13 mouse cellular contexts compared by ENCODE assay signal in genomic region chr3:100429667-100430066, GRCm38 (mm10). TPM values are rescaled to one million over a fixed set of nuclear protein-coding genes. Genes with fewer than 3 reads are reported as not detected.
A peak's percentile ranks its signal among the peaks of the same experiment; 100 is the strongest.
DNase-seq lines count a peak whose midpoint lies in the region; ATAC-seq and TF ChIP-seq lines count a peak whose summit lies in the region.
"Had no signal": no experiment of that assay in that cellular context is flagged by ENCODE, and none has a peak within 500 bp of the region (broad histone marks: within the 10 kb centered on the region; RNA-seq: fewer than 3 reads in every experiment).

No protein-coding gene starts in this region.

- no peak overlapping the region for H3K9ac ChIP-seq in kidney, embryonic 15.5 days
- no peak overlapping the region for H3K9ac ChIP-seq in MEL (ENCODE audit: control insufficient read depth, low read depth, low read length, poor library complexity, severe bottlenecking)
- H3K9ac ChIP-seq: heart, embryonic 15.5 days had no signal

- TF ChIP-seq RAD21 in MEL (IDR thresholded peaks at IDR 0.05; ENCODE audit: low read depth, low read length), result no peak

- H3K4me1 ChIP-seq in kidney, embryonic 15.5 days, result no peaks in the 10 kb centered on the region
- H3K4me1 ChIP-seq in MEL (ENCODE audit: control insufficient read depth in 1 of 2, insufficient read depth in 2 of 2, low read length in 2 of 2), result peaks cover 0 to 12% of the 10 kb centered on the region in 2 experiments; a peak in 2 of 4 replicates
- H3K4me1 ChIP-seq: heart, embryonic 15.5 days had no signal

- H3K27ac ChIP-seq in kidney, embryonic 15.5 days, result no peak overlapping the region
- no peak overlapping the region for H3K27ac ChIP-seq in MEL (ENCODE audit: control insufficient read depth, low read depth, low read length)
- H3K27ac ChIP-seq: heart, embryonic 15.5 days had no signal

- no peak overlapping the region for H3K4me3 ChIP-seq in kidney, embryonic 15.5 days (replicated peaks)
- no peak overlapping the region for H3K4me3 ChIP-seq in MEL (ENCODE audit: control insufficient read depth in 1 of 2, insufficient read depth in 1 of 2, low read depth in 2 of 2, low read length in 2 of 2)
- H3K4me3 ChIP-seq: heart, embryonic 15.5 days had no signal

- WGBS in kidney, embryonic 15.5 days, result 74% methylated on average over 4 of the region's 4 CpGs

- no peak for DNase-seq in kidney, postnatal 14 days
- DNase-seq in MEL (ENCODE audit: low read depth, low spot score), result peak; percentile 47
- DNase-seq in adrenal gland, postnatal 4 days (ENCODE audit: low spot score in 2 of 2), result no peak
- DNase-seq in adrenal gland, adult 18-20 months (ENCODE audit: low spot score in 2 of 2), result no peak
- DNase-seq in urinary bladder, postnatal 25 days (ENCODE audit: low spot score), result no peak
- DNase-seq: cerebellum, adult 11 months; gastrocnemius, postnatal 10 days; kidney, postnatal 25 days had no signal

- H3K9me3 ChIP-seq in kidney, embryonic 15.5 days (replicated peaks), result no peaks in the 10 kb centered on the region
- H3K9me3 ChIP-seq in MEL (replicated peaks; ENCODE audit: insufficient read depth, low read length), result no peaks in the 10 kb centered on the region
- H3K9me3 ChIP-seq: heart, embryonic 15.5 days had no signal

- peak; percentile 52; the same call in 1 of the 2 replicates for ATAC-seq in kidney, embryonic 15.5 days (replicated peaks; ENCODE audit: low FRiP score)
- peak; percentile 32 to 60; a peak in 3 of 4 replicates for ATAC-seq in hematopoietic stem cell, adult 5-6 weeks (replicated peaks in 1 of 2; ENCODE audit: insufficient read depth in 1 of 2, low FRiP score in 2 of 2, low TSS enrichment in 1 of 2, low read depth in 1 of 2, poor library complexity in 2 of 2, severe bottlenecking in 2 of 2)
- peak; percentile 77 for ATAC-seq in megakaryocyte progenitor cell, adult 5-6 weeks (replicated peaks; ENCODE audit: poor library complexity)
- ATAC-seq: Patski had no signal

- TF ChIP-seq POLR2A in MEL (IDR thresholded peaks at IDR 0.05; ENCODE audit: control insufficient read depth in 1 of 2, insufficient read depth in 1 of 2, low read depth in 1 of 2, low read length in 2 of 2, poor library complexity in 1 of 2), result no peak

- TF ChIP-seq CTCF in MEL (IDR thresholded peaks at IDR 0.05 in 2 of 3, conservative IDR thresholded peaks at IDR 0.05 in 1 of 3; ENCODE audit: control insufficient read depth in 1 of 3, insufficient read depth in 1 of 3, low read depth in 2 of 3, low read length in 3 of 3, poor library complexity in 1 of 3, severe bottlenecking in 1 of 3), result no peak

- H3K36me3 ChIP-seq in kidney, embryonic 15.5 days, result no peaks in the 10 kb centered on the region
- H3K36me3 ChIP-seq in MEL (ENCODE audit: control insufficient read depth in 1 of 2, insufficient read depth in 2 of 2, low read length in 2 of 2), result no peaks in the 10 kb centered on the region
- H3K36me3 ChIP-seq: heart, embryonic 15.5 days had no signal

- no peaks in the 10 kb centered on the region for H3K27me3 ChIP-seq in kidney, embryonic 15.5 days
- H3K27me3 ChIP-seq in MEL (ENCODE audit: control insufficient read depth in 1 of 2, insufficient read depth in 2 of 2, low read length in 2 of 2), result no peaks in the 10 kb centered on the region
- H3K27me3 ChIP-seq: Patski had no signal

- H3K79me2 ChIP-seq in MEL (ENCODE audit: control insufficient read depth, insufficient read depth, low read length, poor library complexity), result no peaks in the 10 kb centered on the region

- peak; percentile 48 to 78; a peak in 3 of 4 replicates for TF ChIP-seq EP300 in MEL (IDR thresholded peaks at IDR 0.05; ENCODE audit: low read depth in 1 of 2, low read length in 2 of 2)

- H3K4me2 ChIP-seq in kidney, embryonic 15.5 days, result no peak overlapping the region
- H3K4me2 ChIP-seq: heart, embryonic 15.5 days had no signal

TF ChIP-seq in MEL, 35 proteins besides CTCF, POLR2A, EP300 and RAD21:
- TF ChIP-seq MAX (IDR thresholded peaks at IDR 0.05; ENCODE audit: low read length), result no peak
- no peak for TF ChIP-seq GABPA (IDR thresholded peaks at IDR 0.05; ENCODE audit: low read depth, low read length)
- TF ChIP-seq ZC3H11A (IDR thresholded peaks at IDR 0.05; ENCODE audit: low read depth, low read length), result no peak
- no peak for TF ChIP-seq MAZ (IDR thresholded peaks at IDR 0.05; ENCODE audit: low read depth, low read length)
- TF ChIP-seq ELF1 (IDR thresholded peaks at IDR 0.05; ENCODE audit: low read depth, low read length), result no peak
- TF ChIP-seq SIN3A (IDR thresholded peaks at IDR 0.05; ENCODE audit: low read length), result no peak
- no peak for TF ChIP-seq HCFC1 (IDR thresholded peaks at IDR 0.05; ENCODE audit: low read depth, low read length)
- TF ChIP-seq USF2 (IDR thresholded peaks at IDR 0.05; ENCODE audit: borderline replicate concordance in 1 of 2, insufficient read depth in 1 of 2, low read depth in 1 of 2, low read length in 2 of 2), result no peak
- no peak for TF ChIP-seq MAFK (IDR thresholded peaks at IDR 0.05; ENCODE audit: borderline replicate concordance, low read depth, low read length)
- TF ChIP-seq UBTF (IDR thresholded peaks at IDR 0.05; ENCODE audit: borderline replicate concordance, insufficient read depth, low read depth, low read length), result no peak
- TF ChIP-seq E2F4 (IDR thresholded peaks at IDR 0.05; ENCODE audit: borderline replicate concordance, low read depth, low read length), result no peak
- peak; percentile 49; the same call in 1 of the 2 replicates for TF ChIP-seq GATA1 (IDR thresholded peaks at IDR 0.05; ENCODE audit: low read depth, low read length)
- no peak for TF ChIP-seq CHD1 (IDR thresholded peaks at IDR 0.05; ENCODE audit: low read depth, low read length)
- no peak for TF ChIP-seq ZNF384 (IDR thresholded peaks at IDR 0.05; ENCODE audit: low read depth, low read length)
- TF ChIP-seq POLR2AphosphoS2 (IDR thresholded peaks at IDR 0.05; ENCODE audit: low read length), result no peak
- TF ChIP-seq BHLHE40 (IDR thresholded peaks at IDR 0.05; ENCODE audit: borderline replicate concordance, low read depth, low read length), result no peak
- TF ChIP-seq JUND (IDR thresholded peaks at IDR 0.05; ENCODE audit: low read depth, low read length), result no peak
- TF ChIP-seq NELFE (IDR thresholded peaks at IDR 0.05; ENCODE audit: low read depth, low read length), result no peak
- no peak for TF ChIP-seq POLR2AphosphoS5 (IDR thresholded peaks at IDR 0.05; ENCODE audit: borderline replicate concordance, low read depth, low read length)
- TF ChIP-seq RCOR1 (IDR thresholded peaks at IDR 0.05; ENCODE audit: low read depth, low read length), result peak; percentile 40; the same call in 1 of the 2 replicates
- TF ChIP-seq NRF1 (IDR thresholded peaks at IDR 0.05; ENCODE audit: insufficient read depth, low read depth, low read length, poor library complexity, severe bottlenecking), result no peak
- TF ChIP-seq MEF2A (IDR thresholded peaks at IDR 0.05; ENCODE audit: extremely low read depth, insufficient replicate concordance, low read depth, low read length, poor library complexity, severe bottlenecking), result no peak
- peak; percentile 46; the same call in 1 of the 2 replicates for TF ChIP-seq USF1 (IDR thresholded peaks at IDR 0.05; ENCODE audit: low read depth, low read length)
- peak; percentile 65; the same call in 1 of the 2 replicates for TF ChIP-seq ETS1 (IDR thresholded peaks at IDR 0.05; ENCODE audit: low read depth, low read length)
- TF ChIP-seq MYC (IDR thresholded peaks at IDR 0.05; ENCODE audit: low read depth, low read length), result 0 out of 2 replicates have a peak, but pooled peaks have one; percentile 23
- peak; percentile 74 for TF ChIP-seq TAL1 (IDR thresholded peaks at IDR 0.05; ENCODE audit: low read length)
- no peak for TF ChIP-seq ZMIZ1 (IDR thresholded peaks at IDR 0.05; ENCODE audit: low read depth, low read length)
- TF ChIP-seq ZKSCAN1 (IDR thresholded peaks at IDR 0.05; ENCODE audit: low read depth, low read length), result no peak
- no peak for TF ChIP-seq KAT2A (conservative IDR thresholded peaks at IDR 0.05; ENCODE audit: low read depth, low read length)
- peak; percentile 78; the same call in 1 of the 2 replicates for TF ChIP-seq TCF12 (IDR thresholded peaks at IDR 0.05; ENCODE audit: low read depth, low read length)
- no peak for TF ChIP-seq TBP (IDR thresholded peaks at IDR 0.05; ENCODE audit: low read depth, low read length)
- no peak for TF ChIP-seq SMC3 (IDR thresholded peaks at IDR 0.05; ENCODE audit: low read depth, low read length)
- TF ChIP-seq MXI1 (IDR thresholded peaks at IDR 0.05; ENCODE audit: low read depth, low read length), result no peak
- TF ChIP-seq MYB (IDR thresholded peaks at IDR 0.05; ENCODE audit: low read depth, low read length), result no peak
- TF ChIP-seq CHD2 (IDR thresholded peaks at IDR 0.05; ENCODE audit: low read length), result no peak

RNA-seq across cellular contexts. Expression of gene Tent5c, which starts 59.5 kb away (rescaled TPM):
- 7.3 and 9.4 TPM in 2 replicates for polyA plus RNA-seq in kidney, embryonic 15.5 days (2015; fragmentation: Nextera tagmentation; extraction: Ambion mirVana)
- 2.0 and 3.5 TPM in 2 replicates for total RNA-seq in MEL (2012; rRNA removed)
- polyA plus RNA-seq in MEL (2012; ENCODE audit: insufficient read depth in 1 of 2, insufficient read length in 2 of 2, low read depth in 1 of 2, low replicate concordance in 2 of 2, missing spikeins in 1 of 2), result 1 to 10 TPM in 1 of 2 experiments, not detected in 1; 3.6 TPM
- total RNA-seq in hematopoietic stem cell, adult 5-6 weeks (2017), result 2.2 and 2.4 TPM in 2 replicates
- 1.0 and 1.3 TPM in 2 replicates for total RNA-seq in megakaryocyte progenitor cell, adult 5-6 weeks (2015)
- total RNA-seq in megakaryocyte progenitor cell, adult 5-6 weeks (2017), result 0.71 and 0.91 TPM in 2 replicates
- 10 to 100 TPM; 22.3 to 28.9 TPM for total RNA-seq in adrenal gland, postnatal 4 days (2021)
- 10 to 100 TPM in 1 of 2 experiments, 1 to 10 TPM in 1; 7.1 to 19.1 TPM for total RNA-seq in adrenal gland, adult 18-20 months (2021)
